Mouse (Mus musculus): ENCODE data around the gene Olfr183.
"Not testable (repeated sequence)": the region's sequence is repeated elsewhere in the genome, so short reads cannot be mapped to it uniquely, and the experiment has no call there.

The Olfr183 gene

GRCm38 (mm10) chr16:58995057-58995456 is at the start of gene Olfr183:
Gene Olfr183, plus strand, starts transcription at chr16:58995357.
- no peak for DNase-seq (ENCODE audit: low spot score in 2 of 2)

GRCm38 (mm10) chr16:59007146-59007545 is 12.0 kb downstream of the Olfr183 start:
- no peak for DNase-seq (ENCODE audit: low spot score in 2 of 2)

DNA sequence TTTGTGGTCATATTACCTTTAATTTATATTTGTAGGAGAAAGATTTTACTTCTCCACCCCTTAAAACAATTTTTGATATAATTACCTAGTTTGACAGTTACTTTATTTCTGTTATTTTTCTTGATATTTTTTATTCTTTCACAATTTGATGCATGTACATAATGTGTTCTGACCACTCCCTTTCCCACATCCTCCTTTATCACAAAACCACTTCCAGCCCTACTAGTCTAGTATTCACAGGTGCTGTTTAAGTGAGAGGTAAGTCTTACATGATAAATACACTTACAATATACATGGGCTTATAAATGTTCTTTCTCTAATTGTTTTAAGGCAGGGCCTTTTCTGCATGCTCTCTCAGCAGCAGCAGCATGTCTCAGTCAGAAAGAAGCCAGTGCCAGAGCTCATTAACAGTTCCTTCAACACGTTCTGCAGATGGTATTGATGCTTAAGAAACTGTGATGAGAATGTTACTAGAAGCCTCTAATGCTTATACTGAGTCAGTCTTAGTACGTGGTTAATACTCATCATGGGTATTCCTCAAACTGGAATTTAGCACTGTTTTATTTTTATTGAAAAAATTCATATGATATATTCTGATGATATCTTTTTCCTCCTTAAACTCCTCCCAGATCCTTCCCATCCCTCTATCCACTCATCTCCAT is 18.3 kb downstream of the Olfr183 start:
- no peak for DNase-seq (ENCODE audit: low spot score in 2 of 2)

- DNase-seq (ENCODE audit: low spot score in 2 of 2): no peak
Measured at GRCm38 (mm10) chr16:59030191-59030590, 35.0 kb downstream of the Olfr183 start, which contains the start of gene Olfr186. Gene Olfr186, minus strand, starts transcription at chr16:59030291.

DNA sequence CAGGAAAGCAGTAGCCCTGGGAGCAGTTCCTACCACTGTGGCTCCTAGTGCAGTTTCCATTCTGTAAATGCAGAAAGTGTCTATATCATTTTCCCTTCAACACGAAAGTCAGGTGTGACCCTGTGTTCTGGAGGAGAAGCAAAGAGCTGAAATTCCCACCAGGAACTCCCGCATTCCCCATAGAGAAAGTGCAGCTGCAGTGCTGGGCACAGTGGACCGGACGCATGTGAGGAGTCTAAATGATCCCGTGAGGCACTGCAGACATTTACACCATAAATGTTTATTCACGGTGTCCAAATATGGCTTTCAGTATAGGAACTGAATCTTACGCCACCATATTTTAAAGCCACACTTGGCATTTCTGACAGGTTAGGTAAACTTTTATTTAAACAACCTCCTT is 44.6 kb downstream of the Olfr183 start, which contains the start of gene Olfr187:
TSS of gene Olfr187 (minus strand) at position 58 of the 400 bp plus-strand sequence.
- DNase-seq (ENCODE audit: low spot score in 2 of 2): no peak

- DNase-seq (ENCODE audit: low spot score in 2 of 2): no peak
Measured at GRCm38 (mm10) chr16:59045835-59046234, 50.7 kb downstream of the Olfr183 start.

DNA sequence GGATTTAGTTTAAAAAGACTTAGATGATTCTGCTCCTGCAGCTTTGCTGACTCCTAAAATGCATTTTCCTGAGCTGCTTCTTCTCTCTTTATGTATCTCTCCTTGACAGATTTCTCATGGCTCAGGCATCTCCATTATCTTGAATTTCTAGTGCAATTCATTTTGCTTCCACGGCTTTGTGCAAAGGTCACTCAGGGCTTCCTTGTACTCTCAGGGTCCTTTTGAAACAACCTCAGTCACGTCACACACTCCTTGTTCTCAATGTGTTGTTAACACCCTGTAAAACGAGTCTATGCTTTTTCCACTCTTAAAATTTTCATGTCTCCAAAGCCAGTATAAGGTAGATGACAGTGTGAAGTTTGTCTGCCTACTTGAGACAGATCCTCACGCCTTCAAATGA is 52.4 kb downstream of the Olfr183 start:
- DNase-seq (ENCODE audit: low spot score in 2 of 2): no peak

GRCm38 (mm10) chr16:59048860-59049259 is 53.7 kb downstream of the Olfr183 start:
- DNase-seq (ENCODE audit: low spot score in 2 of 2): no peak

DNA sequence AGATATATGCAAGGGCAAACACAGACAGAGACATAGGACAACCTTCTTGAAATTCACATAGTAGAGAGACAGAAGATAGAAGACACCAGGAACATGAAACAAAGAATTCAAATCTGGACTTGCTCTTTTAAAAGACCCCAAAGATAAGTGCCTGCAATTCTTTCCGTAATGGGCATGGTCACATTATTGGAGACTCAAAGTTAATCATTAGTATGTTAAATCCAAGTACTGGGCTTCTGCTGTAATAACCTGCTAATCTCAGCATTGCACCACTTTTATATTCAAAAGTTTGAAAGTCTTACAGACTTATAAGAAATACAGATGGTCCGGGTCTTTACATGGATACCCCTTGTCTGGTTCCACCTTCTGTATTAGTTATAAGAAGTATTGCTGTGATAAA is 54.1 kb downstream of the Olfr183 start:
- DNase-seq (ENCODE audit: low spot score in 2 of 2): not testable (repeated sequence)
